Mouse (Mus musculus): ENCODE data around the gene Gm21972.

The Gm21972 gene

DNA sequence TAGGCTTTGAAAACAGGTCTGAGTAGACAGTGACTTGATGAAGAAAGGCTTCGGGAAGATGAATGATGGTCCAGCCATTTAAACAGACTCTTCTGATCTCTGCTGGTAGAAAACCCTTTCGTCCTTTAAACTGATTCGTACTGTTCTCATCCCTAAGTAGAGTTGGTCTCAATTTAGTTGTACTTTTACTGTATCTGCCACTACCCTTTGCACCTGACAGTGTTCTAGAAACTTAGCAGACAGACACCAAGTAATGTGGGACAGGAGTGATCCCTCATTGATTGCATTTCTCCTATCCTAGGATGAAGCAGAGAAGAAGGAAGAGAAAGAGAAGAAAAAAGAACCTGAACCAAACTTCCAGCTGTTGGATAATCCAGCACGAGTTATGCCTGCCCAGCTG is at the start of gene Gm21972:
Gm21972 (plus strand) TSS at position 301 of the 400 bp plus-strand sequence.
- no peak for DNase-seq

DNA sequence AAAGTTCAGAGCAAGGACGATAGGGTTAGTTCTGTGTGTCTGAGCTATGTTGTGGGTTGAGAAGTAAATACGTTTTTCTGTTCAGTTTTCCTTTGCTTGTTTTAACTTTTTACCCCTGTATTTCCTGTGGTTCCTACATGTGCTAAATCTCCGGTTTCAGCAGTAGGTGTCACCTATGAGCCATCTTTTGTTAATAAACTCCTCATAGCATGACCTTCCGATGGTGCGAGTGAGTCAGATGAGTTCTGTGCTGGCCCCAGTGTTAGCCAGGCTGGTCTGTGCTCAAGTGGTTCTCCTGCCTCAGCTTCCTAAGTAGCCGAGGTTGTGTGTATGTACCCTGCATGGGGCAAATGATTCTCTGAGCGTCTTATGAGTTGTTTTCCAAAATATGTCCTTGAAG is 39.0 kb upstream of the Gm21972 start:
- no peak for DNase-seq

GRCm38 (mm10) chr1:86105054-86105453 is 28.4 kb upstream of the Gm21972 start:
- no peak for DNase-seq

GRCm38 (mm10) chr1:86111779-86112178 is 21.7 kb upstream of the Gm21972 start, which contains the start of gene Htr2b:
TSS of gene Htr2b (minus strand) at chr1:86111970.
- peak; percentile 75 to 81 for DNase-seq

DNA sequence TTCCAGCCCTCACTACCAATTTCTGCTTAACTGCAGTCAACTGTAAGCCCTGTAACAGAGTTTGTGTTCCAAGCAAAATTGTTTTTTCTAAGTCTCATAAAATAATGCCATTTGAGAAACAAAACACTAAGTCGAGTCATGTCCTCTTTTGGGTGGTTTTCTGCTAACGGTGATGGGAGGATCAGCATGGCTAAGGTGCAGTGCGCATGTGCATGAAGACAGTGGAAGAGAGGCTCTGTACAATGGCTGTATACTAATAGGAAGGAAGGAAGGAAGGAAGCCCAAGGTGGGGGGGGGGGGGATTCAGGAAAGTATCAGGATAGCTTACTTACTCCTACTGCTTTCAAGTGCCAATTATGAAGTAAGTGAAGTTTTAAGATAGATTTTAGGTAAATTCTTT is 19.3 kb upstream of the Gm21972 start:
- peak in 1 of 2 experiments; percentile 23 for DNase-seq

- DNase-seq, result no peak
Measured at GRCm38 (mm10) chr1:86119549-86119948, 13.9 kb upstream of the Gm21972 start.

DNA sequence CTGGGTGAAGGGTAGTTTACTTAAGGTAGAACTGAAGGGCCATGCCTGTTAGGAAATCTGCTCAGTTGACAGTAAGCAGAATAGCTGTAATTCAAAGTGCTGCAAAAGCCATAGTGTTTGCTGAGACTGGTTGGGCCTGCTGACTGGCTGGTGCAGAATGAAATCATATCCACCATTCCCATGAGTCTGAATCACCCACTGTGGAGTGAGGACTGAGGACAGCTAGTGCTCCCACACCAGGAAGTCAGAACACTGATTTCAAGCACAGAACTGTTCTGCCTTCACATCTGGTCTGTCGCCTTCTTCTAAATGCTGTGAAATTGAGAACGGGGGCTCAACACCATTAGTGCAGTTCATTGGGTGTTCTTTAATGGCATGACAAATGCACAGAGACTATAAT is 7.4 kb upstream of the Gm21972 start:
- DNase-seq, result no peak

DNA sequence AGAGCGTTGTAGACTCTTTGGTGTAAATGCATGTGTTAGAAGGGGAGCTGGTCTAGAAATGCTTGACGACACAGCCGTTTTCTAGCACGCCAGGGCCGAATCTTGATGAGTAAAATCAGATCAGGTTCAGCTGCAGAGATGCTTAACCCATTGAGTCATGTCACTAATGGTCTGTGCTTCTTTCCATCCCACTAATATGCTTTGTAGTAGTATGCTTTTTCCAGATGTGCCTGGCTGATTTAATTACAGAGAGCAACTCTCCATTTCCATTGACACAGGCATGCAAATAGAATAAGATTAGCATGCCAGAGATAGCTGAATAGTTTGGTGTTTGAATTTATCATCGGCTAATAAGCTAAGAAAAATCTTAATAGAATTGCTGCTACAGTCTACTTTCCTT is 1.9 kb downstream of the Gm21972 start:
- DNase-seq, result no peak

GRCm38 (mm10) chr1:86141081-86141480 is 7.6 kb downstream of the Gm21972 start:
- DNase-seq, result no peak

- DNase-seq, result no peak
Measured at GRCm38 (mm10) chr1:86143165-86143564, 9.7 kb downstream of the Gm21972 start.

- DNase-seq, result peak; percentile 41 to 52
Measured at GRCm38 (mm10) chr1:86144001-86144944, 10.8 kb downstream of the Gm21972 start.

- no peak for DNase-seq
Measured at GRCm38 (mm10) chr1:86146293-86146692, 12.9 kb downstream of the Gm21972 start.

DNA sequence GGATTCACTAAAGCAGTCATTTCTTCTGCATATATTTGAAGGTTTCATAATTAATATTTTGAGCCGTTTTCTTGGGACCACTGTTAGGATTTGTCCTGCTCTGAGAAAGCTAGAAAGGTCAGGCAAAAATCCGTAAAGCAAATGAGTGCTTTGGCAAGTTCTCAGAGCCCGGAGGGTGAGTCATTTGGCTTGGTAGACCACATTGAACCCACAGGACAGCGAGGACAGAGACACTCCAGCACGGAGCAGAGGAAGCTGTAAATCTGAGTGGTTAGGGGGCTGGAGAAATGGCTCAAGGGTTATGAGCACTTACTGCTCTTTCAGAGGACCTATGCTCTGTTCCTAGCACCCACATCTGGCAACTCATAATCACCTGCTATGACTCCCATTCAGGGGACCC is 14.1 kb downstream of the Gm21972 start:
- DNase-seq, result no peak

DNA sequence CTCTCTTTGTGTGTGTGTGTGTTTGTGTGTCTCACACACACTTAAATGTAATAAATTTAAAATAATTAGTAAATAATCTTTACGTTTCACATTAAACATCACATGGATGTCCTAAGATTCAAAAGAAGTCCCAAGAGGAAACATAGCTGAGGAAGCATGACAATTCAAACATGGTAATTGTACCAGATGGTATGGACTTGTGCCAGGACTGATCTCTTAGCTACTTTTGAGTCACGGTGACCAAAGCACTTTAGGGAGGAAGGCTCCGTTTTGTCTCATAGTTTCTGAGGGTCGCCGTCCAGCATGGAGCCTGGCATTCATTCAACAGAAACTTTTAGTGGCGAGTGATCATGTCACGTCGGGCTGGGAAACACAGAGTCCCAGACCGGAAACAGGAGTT is 14.7 kb downstream of the Gm21972 start:
- no peak for DNase-seq

GRCm38 (mm10) chr1:86150929-86151328 is 17.5 kb downstream of the Gm21972 start:
- no peak for DNase-seq

GRCm38 (mm10) chr1:86151376-86151775 is 17.9 kb downstream of the Gm21972 start:
- DNase-seq, result no peak

GRCm38 (mm10) chr1:86152618-86153017 is 19.2 kb downstream of the Gm21972 start:
- peak in 1 of 2 experiments; percentile 18 for DNase-seq

DNA sequence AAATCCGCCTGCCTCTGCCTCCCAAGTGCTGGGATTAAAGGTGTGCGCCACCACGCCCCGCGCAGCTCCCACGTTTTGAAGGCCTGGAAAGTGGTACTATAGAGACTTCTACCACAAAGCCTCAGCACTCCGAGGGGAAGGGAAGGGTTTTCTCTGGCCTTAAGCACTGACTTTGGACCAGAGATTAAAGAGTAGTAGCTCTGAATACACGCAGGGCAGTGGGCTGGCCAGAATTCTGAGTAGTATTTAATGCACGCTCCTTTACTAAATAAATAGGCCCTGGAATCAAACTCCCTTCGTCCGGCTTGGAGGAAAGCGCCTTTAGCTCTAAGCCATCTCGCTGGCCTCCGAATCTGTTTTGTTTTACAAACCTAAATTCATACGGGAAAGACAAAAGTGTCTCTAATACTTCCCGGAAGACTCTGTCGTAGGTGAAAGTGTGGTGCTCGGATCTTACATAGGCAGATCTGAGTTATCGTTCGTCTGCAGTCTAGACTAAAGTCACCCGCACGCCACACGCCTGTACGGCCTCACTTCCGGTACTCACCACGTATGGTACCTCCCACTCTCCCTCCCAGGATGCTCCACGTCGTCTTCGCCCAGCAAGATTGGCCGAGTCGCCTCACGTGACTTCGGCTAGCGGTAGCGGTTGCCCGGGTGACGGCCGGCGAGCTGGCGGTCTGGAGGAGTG is 20.8 kb downstream of the Gm21972 start, which contains the start of gene Armc9:
Armc9 (plus strand) TSS at position 648 of the 691 bp plus-strand sequence.
- DNase-seq, result peak; percentile 96 to 97

DNA sequence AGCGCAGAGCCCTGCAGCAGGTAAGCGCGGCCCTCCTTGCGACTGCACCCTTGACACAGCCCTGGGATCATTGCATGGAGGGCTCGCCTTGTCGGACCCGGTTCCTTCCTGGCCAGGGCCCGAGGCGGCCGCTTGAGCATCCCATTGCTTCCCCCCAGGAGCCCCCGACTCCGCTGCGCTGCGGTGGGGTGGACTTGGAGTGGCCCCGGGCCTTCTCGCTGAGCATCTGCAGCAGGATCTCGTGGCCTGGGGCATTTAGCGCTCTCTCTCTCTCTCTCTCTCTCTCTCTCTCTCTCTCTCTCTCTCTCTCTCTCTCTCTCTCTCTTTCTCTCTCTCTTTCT is 21.4 kb downstream of the Gm21972 start:
- DNase-seq, result no peak

- no peak for DNase-seq
Measured at GRCm38 (mm10) chr1:86156075-86156474, 22.6 kb downstream of the Gm21972 start.

GRCm38 (mm10) chr1:86156595-86156994 is 23.2 kb downstream of the Gm21972 start:
- no peak for DNase-seq

DNA sequence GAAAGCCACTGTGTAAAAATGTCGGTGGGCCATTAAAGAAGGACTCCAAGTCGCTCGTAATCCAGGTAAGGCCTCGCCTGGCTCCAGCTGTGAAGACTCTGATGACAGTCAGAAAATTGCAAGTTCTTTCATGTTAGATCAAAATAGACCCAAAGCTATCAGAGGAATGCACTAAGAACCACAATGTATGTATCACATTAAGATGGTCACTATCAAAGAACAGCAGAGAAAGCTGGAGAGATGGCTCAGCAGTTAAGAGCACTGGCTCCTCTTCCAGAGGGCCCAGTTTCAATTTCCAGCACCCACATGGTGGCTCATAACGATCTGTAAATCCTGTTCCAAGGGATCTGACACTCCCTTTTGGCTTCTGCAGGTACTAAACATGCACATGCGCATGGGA is 26.6 kb downstream of the Gm21972 start:
- DNase-seq, result no peak

DNA sequence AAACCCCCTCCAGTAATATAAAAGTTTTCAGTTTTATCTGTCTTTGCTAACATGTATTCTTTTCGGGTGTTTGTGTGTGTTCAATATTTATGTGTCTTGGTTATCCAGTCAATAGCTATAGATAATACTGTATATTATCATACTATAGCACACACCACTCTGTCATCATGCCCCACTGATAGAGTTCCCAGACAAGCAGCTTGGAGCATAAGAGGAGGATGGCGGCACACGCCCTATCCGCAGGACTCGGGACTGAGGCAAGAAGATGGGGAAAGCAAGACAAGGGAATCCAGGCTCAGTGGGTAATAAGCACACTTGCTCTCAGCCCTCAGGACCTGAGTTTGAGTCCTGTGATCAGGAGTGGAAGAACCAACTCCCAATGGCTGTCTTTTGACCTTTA is 27.0 kb downstream of the Gm21972 start:
- DNase-seq, result no peak

- no peak for DNase-seq
Measured at GRCm38 (mm10) chr1:86161061-86161460, 27.6 kb downstream of the Gm21972 start.
